ENCODE assay signal across 8 mouse cellular contexts in the genomic region with DNA sequence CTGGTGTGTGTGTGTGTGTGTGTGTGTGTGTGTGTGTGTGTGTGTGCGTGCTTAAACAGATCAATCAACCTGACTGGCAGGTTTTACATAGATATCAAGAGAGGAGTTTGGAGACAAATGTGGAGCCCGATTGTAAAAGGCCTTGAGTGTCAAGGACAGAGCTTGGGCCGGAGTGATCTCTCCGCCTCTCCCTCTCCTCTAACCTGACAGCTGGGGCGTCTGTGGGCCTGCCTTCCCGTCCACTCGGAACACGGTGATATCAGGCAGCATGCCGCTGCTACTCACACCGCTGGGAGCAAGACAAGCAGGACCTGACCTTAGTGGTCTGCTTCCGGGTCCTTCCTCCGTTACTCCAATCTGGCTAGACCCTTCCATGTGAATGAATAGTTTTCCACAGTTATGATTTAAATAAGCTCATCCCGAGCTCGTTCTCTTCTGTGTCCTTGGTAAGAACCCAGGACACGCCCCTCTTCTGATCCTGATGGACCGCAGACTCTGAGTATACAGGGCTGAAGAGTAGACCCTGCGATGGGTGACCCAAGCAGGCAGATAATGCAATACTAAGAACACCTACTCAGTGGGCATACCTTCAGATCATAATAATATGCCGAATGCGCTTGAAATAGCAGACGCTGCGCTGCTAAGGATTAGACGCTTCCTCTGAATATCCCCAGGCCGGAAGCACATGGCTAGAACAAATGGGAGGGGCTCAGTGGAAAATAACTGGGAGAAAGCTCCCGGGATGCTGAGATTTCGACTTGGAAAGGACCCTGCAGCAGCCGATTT.
A peak's percentile ranks its signal among the peaks of the same experiment; 100 is the strongest.
DNase-seq lines count a peak whose midpoint lies in the region; ATAC-seq lines count a peak whose summit lies in the region.

No protein-coding gene starts in this region.

- H3K27ac ChIP-seq in hindbrain, embryonic 13.5 days: peak overlapping the region; percentile 27
- H3K27ac ChIP-seq in midbrain, embryonic 16.5 days (ENCODE audit: low read length): peak overlapping the region; percentile 55

- no peak overlapping the region for H3K4me3 ChIP-seq in hindbrain, embryonic 13.5 days
- H3K4me3 ChIP-seq in midbrain, embryonic 16.5 days (ENCODE audit: low read depth, low read length): no peak overlapping the region

- no peak overlapping the region for H3K9ac ChIP-seq in hindbrain, embryonic 13.5 days
- no peak overlapping the region for H3K9ac ChIP-seq in midbrain, embryonic 16.5 days (ENCODE audit: low read depth, low read length)

- peak; percentile 42; the same call in 1 of the 2 replicates for ATAC-seq in frontal cortex, adult (ENCODE audit: low TSS enrichment)
- 0 out of 2 replicates have a peak, but pooled peaks have one; percentile 32 for ATAC-seq in hindbrain, embryonic 13.5 days (ENCODE audit: low FRiP score)
- peak; percentile 75 for ATAC-seq in midbrain, embryonic 16.5 days

- no peaks in the 10 kb centered on the region for H3K27me3 ChIP-seq in hindbrain, embryonic 13.5 days
- no peaks in the 10 kb centered on the region for H3K27me3 ChIP-seq in midbrain, embryonic 16.5 days (ENCODE audit: control insufficient read depth, insufficient read depth, low read depth, low read length)

- no peak for DNase-seq in frontal cortex, postnatal 10 days (ENCODE audit: low spot score in 2 of 2)
- peak; percentile 22 for DNase-seq in ovary, postnatal 36 days (ENCODE audit: low spot score)
- no peak for DNase-seq in ovary, postnatal 10 days (ENCODE audit: low spot score)
- no peak for DNase-seq in natural killer cell, adult 2 months (ENCODE audit: low spot score in 2 of 2)
- DNase-seq in thymus, postnatal 4 days: no peak

- peak overlapping the region; percentile 28; the same call in 1 of the 2 replicates for H3K4me2 ChIP-seq in hindbrain, embryonic 13.5 days
- H3K4me2 ChIP-seq in midbrain, embryonic 16.5 days (ENCODE audit: low read length): peak overlapping the region; percentile 45

- H3K36me3 ChIP-seq in hindbrain, embryonic 13.5 days: no peaks in the 10 kb centered on the region
- H3K36me3 ChIP-seq in midbrain, embryonic 16.5 days (ENCODE audit: control insufficient read depth, insufficient read depth, low read length): no peaks in the 10 kb centered on the region

- WGBS in hindbrain, embryonic 13.5 days: 67% methylated on average over 26 of the region's 26 CpGs
- WGBS in midbrain, embryonic 16.5 days: 55% methylated on average over 26 of the region's 26 CpGs

- H3K4me1 ChIP-seq in hindbrain, embryonic 13.5 days (replicated peaks): peaks cover 22% of the 10 kb centered on the region
- H3K4me1 ChIP-seq in midbrain, embryonic 16.5 days (ENCODE audit: control insufficient read depth, insufficient read depth, low read length): peaks cover 16% of the 10 kb centered on the region

- no peaks in the 10 kb centered on the region for H3K9me3 ChIP-seq in hindbrain, embryonic 13.5 days
- no peaks in the 10 kb centered on the region for H3K9me3 ChIP-seq in midbrain, embryonic 16.5 days (replicated peaks; ENCODE audit: control insufficient read depth, low read length, poor library complexity, severe bottlenecking)
